Mouse (Mus musculus) spleen, embryonic (tissue): ENCODE results near the gene 4930435E12Rik.

Experiments
- CTCF ChIA-PET: fragments of 350-600 bp; sonication (Branson Sonifier 250); formaldehyde crosslinking; loops from one replicate; lab custom pipeline; 2022; lab: Charles Lee

4930435E12Rik gene

GRCm38 (mm10) chr16:38771145-38771544 lies 57.4 kb downstream of the 4930435E12Rik start:
- CTCF ChIA-PET: no interaction called here

- CTCF ChIA-PET: no interaction called here
These were observed 59.0 kb downstream of the 4930435E12Rik start for GRCm38 (mm10) chr16:38769529-38769928.

- CTCF ChIA-PET: no interaction called here
These were observed 60.2 kb downstream of the 4930435E12Rik start for GRCm38 (mm10) chr16:38768386-38768785.

- CTCF ChIA-PET: no interaction called here
These were observed 60.8 kb downstream of the 4930435E12Rik start for GRCm38 (mm10) chr16:38767761-38768160.

GRCm38 (mm10) chr16:38766671-38767070 lies 61.9 kb downstream of the 4930435E12Rik start:
- CTCF ChIA-PET: no interaction called here

GRCm38 (mm10) chr16:38763508-38763907 lies 65.0 kb downstream of the 4930435E12Rik start:
- CTCF ChIA-PET: no interaction called here

GRCm38 (mm10) chr16:38762401-38762800 lies 66.1 kb downstream of the 4930435E12Rik start:
- CTCF ChIA-PET: no interaction called here
